Mouse (Mus musculus) cerebellum, postnatal 4 days (tissue): ENCODE measurements at regions not wholly inside any gene's neighbourhood (a gene's known extent, or its start where the extent isn't known, plus 50 kb on each side); places are given as distances from the start of the nearest gene placed in this dataset.
"Not testable (repeated sequence)": the region's sequence is repeated elsewhere in the genome, so short reads cannot be mapped to it uniquely, and the experiment has no call there.

Experiments
- DNase-seq, 2 experiments: peaks; one replicate each; pipeline ENCODE4 v3.0.0; 2022; ENCODE audit warnings: low spot score in 2 of 2, mixed read lengths in 1 of 2

- no peak for DNase-seq
Measured at GRCm38 (mm10) chr15:26953818-26954385, 58.5 kb upstream of the Fbxl7 start.

- DNase-seq = no peak
Measured at GRCm38 (mm10) chr15:26958980-26959379, 63.6 kb upstream of the Fbxl7 start.

GRCm38 (mm10) chr15:26968392-26969025 lies 73.1 kb upstream of the Fbxl7 start:
- DNase-seq = no peak

- no peak for DNase-seq
Measured at GRCm38 (mm10) chr15:26970770-26971169, 75.4 kb upstream of the Fbxl7 start.

GRCm38 (mm10) chr15:26993054-26993453 lies 97.7 kb upstream of the Fbxl7 start:
- DNase-seq = no peak

GRCm38 (mm10) chr15:27009069-27009468 lies 113.7 kb upstream of the Fbxl7 start:
- DNase-seq = no peak

GRCm38 (mm10) chr15:27013906-27014658 lies 118.7 kb upstream of the Fbxl7 start:
- no peak for DNase-seq

GRCm38 (mm10) chr15:27014659-27014974 lies 119.2 kb upstream of the Fbxl7 start:
- DNase-seq = no peak

- no peak for DNase-seq
Measured at GRCm38 (mm10) chr15:27020471-27020870, 125.1 kb upstream of the Fbxl7 start.

- no peak for DNase-seq
Measured at GRCm38 (mm10) chr15:27033261-27033660, 137.9 kb upstream of the Fbxl7 start.

GRCm38 (mm10) chr15:27043788-27044187 lies 148.4 kb upstream of the Fbxl7 start:
- no peak for DNase-seq

- no peak for DNase-seq
Measured at GRCm38 (mm10) chr15:27050673-27051072, 155.3 kb upstream of the Fbxl7 start.

- DNase-seq = no peak
Measured at GRCm38 (mm10) chr15:27063456-27063855, 168.1 kb upstream of the Fbxl7 start.

- DNase-seq = peak; percentile 54 to 87
Measured at GRCm38 (mm10) chr15:27063971-27064370, 168.6 kb upstream of the Fbxl7 start.

GRCm38 (mm10) chr15:27067691-27068090 lies 172.3 kb upstream of the Fbxl7 start:
- DNase-seq = no peak

- DNase-seq = no peak
Measured at GRCm38 (mm10) chr15:27077926-27078325, 182.5 kb upstream of the Fbxl7 start.

GRCm38 (mm10) chr15:27082826-27083225 lies 187.4 kb upstream of the Fbxl7 start:
- no peak for DNase-seq

- no peak for DNase-seq
Measured at GRCm38 (mm10) chr15:27083596-27083995, 188.2 kb upstream of the Fbxl7 start.

- DNase-seq = no peak
Measured at GRCm38 (mm10) chr15:27089155-27089554, 193.8 kb upstream of the Fbxl7 start.

- DNase-seq = no peak
Measured at GRCm38 (mm10) chr15:27094102-27094501, 198.7 kb upstream of the Fbxl7 start.

GRCm38 (mm10) chr15:27095231-27095630 lies 199.9 kb upstream of the Fbxl7 start:
- no peak for DNase-seq

- DNase-seq = not testable (repeated sequence)
Measured at GRCm38 (mm10) chr15:27101610-27102009, 206.2 kb upstream of the Fbxl7 start.

- DNase-seq = no peak
Measured at GRCm38 (mm10) chr15:27109130-27109529, 213.8 kb upstream of the Fbxl7 start.
